Mouse (Mus musculus): Measurements from ENCODE around the gene Myo18b. TPM values are rescaled to one million over a fixed set of nuclear protein-coding genes. Genes with fewer than 3 reads are reported as not detected.

Gene Myo18b
- total and polyA plus RNA-seq, 3 experiments: 0.05 TPM; not detected in 2

DNA sequence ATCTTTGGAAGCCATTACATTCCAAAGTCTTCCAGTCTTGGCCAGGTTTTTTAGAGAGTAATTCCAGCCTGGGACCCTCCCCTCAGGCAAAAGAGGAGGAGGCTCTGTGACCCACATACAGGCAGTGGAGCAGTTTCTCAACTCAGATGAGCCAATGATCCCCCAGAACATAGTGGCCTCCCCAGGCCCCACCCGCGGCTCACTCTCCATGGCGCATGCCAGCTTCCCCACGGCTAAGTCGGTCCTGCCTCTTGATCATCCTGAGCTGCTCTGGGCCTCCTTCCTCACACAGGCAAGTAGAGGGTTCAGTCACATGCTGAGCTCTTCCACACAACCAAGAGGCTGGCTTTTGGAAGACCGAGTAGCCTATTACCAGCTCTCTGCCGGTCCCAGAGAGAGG is 7.5 kb downstream of the Myo18b start:
- H3K36me3 ChIP-seq (replicated peaks): no peaks in the 10 kb centered on the region
- DNase-seq (ENCODE audit: low spot score) (no peak), ATAC-seq (ENCODE audit: extremely low read depth, insufficient number of reproducible peaks, low FRiP score, poor library complexity, severe bottlenecking) (no peak)
- H3K27me3 ChIP-seq (ENCODE audit: insufficient read depth, low read length): no peaks in the 10 kb centered on the region
- H3K4me3 ChIP-seq (ENCODE audit: low read depth, low read length): no peak overlapping the region
- H3K9me3 ChIP-seq (replicated peaks): peaks cover 91% of the 10 kb centered on the region
- TF ChIP-seq GATA2 (IDR thresholded peaks at IDR 0.05; ENCODE audit: borderline replicate concordance, low read depth, low read length) (no peak), POLR2AphosphoS5 (IDR thresholded peaks at IDR 0.05; ENCODE audit: insufficient replicate concordance, low read depth, low read length) (no peak), TAL1 (conservative IDR thresholded peaks at IDR 0.05; ENCODE audit: low read depth, low read length) (no peak), CTCF (IDR thresholded peaks at IDR 0.05; ENCODE audit: low read depth, low read length) (no peak), GATA1 (IDR thresholded peaks at IDR 0.05; ENCODE audit: borderline replicate concordance, low read length) (no peak)
- no peaks in the 10 kb centered on the region for H3K4me1 ChIP-seq (ENCODE audit: insufficient read depth, low read depth, low read length)

DNA sequence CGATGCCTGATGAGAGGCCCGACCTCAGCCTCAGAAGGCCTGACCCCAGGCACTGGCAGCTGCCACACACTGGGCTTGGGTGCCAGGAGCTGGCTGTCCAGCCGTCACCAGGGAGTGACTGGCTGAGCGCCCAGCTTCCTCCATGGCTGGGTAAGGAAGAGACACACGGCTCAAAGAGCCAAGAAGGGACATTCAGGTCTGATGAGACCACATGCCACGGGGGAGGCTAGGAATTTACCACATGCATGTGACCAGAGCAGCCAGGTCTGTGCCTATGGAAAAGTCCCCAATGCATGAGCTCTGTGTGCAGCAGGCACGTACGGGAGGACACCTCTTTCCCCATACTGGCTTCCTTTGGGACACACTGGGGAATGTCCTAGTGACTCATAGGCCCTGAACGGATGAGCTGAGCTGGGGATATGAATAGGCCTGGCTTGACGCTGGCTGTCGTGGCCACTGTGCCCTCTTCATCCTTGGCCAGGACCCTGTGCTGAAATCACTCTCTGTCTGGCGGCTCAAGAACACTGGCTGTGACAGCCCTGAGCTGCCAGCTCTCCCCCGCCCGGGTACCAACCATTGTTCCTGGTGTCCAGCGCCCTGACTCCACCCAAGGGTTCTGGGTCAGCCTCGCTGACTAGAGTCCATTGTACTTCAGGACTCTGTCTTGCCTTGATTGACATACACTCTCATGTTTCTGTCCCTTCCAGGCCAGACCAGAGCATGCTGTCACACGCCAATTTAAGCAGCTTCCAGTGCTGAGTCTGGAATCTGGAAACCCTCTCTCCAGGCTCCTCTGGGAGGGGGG is 9.3 kb downstream of the Myo18b start:
- Histone ChIP-seq H3K27me3 (ENCODE audit: insufficient read depth, low read length) (no peaks in the 10 kb centered on the region), H3K4me1 (ENCODE audit: insufficient read depth, low read depth, low read length) (no peaks in the 10 kb centered on the region), H3K36me3 (replicated peaks) (no peaks in the 10 kb centered on the region), H3K9me3 (replicated peaks) (peaks cover 81% of the 10 kb centered on the region), H3K4me3 (ENCODE audit: low read depth, low read length) (peak overlapping the region; percentile 19; the same call in 1 of the 2 replicates)
- no peak for TF ChIP-seq GATA1 (IDR thresholded peaks at IDR 0.05; ENCODE audit: borderline replicate concordance, low read length)
- no peak for TF ChIP-seq POLR2AphosphoS5 (IDR thresholded peaks at IDR 0.05; ENCODE audit: insufficient replicate concordance, low read depth, low read length)
- TF ChIP-seq GATA2 (IDR thresholded peaks at IDR 0.05; ENCODE audit: borderline replicate concordance, low read depth, low read length): no peak
- no peak for TF ChIP-seq TAL1 (conservative IDR thresholded peaks at IDR 0.05; ENCODE audit: low read depth, low read length)
- no peak for TF ChIP-seq CTCF (IDR thresholded peaks at IDR 0.05; ENCODE audit: low read depth, low read length)
- DNase-seq (ENCODE audit: low spot score) (no peak), ATAC-seq (ENCODE audit: extremely low read depth, insufficient number of reproducible peaks, low FRiP score, poor library complexity, severe bottlenecking) (no peak)

- no peak overlapping the region for H3K4me3 ChIP-seq (ENCODE audit: low read depth, low read length)
- DNase-seq (ENCODE audit: low spot score): no peak
- TF ChIP-seq GATA2 (IDR thresholded peaks at IDR 0.05; ENCODE audit: borderline replicate concordance, low read depth, low read length) (no peak), POLR2AphosphoS5 (IDR thresholded peaks at IDR 0.05; ENCODE audit: insufficient replicate concordance, low read depth, low read length) (no peak), CTCF (IDR thresholded peaks at IDR 0.05; ENCODE audit: low read depth, low read length) (no peak), TAL1 (conservative IDR thresholded peaks at IDR 0.05; ENCODE audit: low read depth, low read length) (no peak), GATA1 (IDR thresholded peaks at IDR 0.05; ENCODE audit: borderline replicate concordance, low read length) (no peak)
- no peak for ATAC-seq (ENCODE audit: extremely low read depth, insufficient number of reproducible peaks, low FRiP score, poor library complexity, severe bottlenecking)
- no peaks in the 10 kb centered on the region for H3K27me3 ChIP-seq (ENCODE audit: insufficient read depth, low read length)
- H3K9me3 ChIP-seq (replicated peaks): peaks cover 94% of the 10 kb centered on the region
- no peaks in the 10 kb centered on the region for H3K4me1 ChIP-seq (ENCODE audit: insufficient read depth, low read depth, low read length)
- no peaks in the 10 kb centered on the region for H3K36me3 ChIP-seq (replicated peaks)
Measured at GRCm38 (mm10) chr5:112877391-112878115, 18.6 kb downstream of the Myo18b start.

DNA sequence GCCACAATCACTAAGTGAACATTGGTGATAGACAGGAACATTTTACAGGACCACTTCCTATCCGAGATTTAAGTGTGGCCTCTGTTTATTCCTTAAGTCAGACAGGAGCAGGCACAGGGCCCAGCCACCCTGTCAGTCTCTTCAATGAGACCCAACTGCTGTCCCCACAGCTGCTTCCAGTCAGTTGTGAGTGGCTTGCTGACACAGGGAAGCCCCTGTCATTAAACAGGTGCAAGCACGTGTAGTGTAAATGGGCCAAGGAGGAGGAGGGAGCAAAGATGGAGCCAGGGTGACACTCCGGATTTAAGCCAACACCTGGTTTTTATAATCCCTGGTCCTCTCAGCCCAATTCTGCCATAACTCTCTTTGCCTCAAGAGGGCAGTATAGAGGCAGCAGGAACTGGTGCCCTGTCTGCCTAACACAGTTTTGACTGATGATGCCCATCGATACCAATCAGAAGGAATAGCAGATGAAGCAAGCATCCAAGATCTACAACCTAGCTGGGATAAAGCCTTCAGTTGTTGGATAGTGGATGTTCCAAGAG is 19.2 kb downstream of the Myo18b start:
- peaks cover 96% of the 10 kb centered on the region for H3K9me3 ChIP-seq (replicated peaks)
- H3K27me3 ChIP-seq (ENCODE audit: insufficient read depth, low read length): no peaks in the 10 kb centered on the region
- DNase-seq (ENCODE audit: low spot score) (no peak), ATAC-seq (ENCODE audit: extremely low read depth, insufficient number of reproducible peaks, low FRiP score, poor library complexity, severe bottlenecking) (no peak)
- TF ChIP-seq GATA1 (IDR thresholded peaks at IDR 0.05; ENCODE audit: borderline replicate concordance, low read length) (no peak), GATA2 (IDR thresholded peaks at IDR 0.05; ENCODE audit: borderline replicate concordance, low read depth, low read length) (no peak), TAL1 (conservative IDR thresholded peaks at IDR 0.05; ENCODE audit: low read depth, low read length) (no peak), CTCF (IDR thresholded peaks at IDR 0.05; ENCODE audit: low read depth, low read length) (no peak), POLR2AphosphoS5 (IDR thresholded peaks at IDR 0.05; ENCODE audit: insufficient replicate concordance, low read depth, low read length) (no peak)
- no peaks in the 10 kb centered on the region for H3K4me1 ChIP-seq (ENCODE audit: insufficient read depth, low read depth, low read length)
- H3K36me3 ChIP-seq (replicated peaks): no peaks in the 10 kb centered on the region
- H3K4me3 ChIP-seq (ENCODE audit: low read depth, low read length): no peak overlapping the region

DNA sequence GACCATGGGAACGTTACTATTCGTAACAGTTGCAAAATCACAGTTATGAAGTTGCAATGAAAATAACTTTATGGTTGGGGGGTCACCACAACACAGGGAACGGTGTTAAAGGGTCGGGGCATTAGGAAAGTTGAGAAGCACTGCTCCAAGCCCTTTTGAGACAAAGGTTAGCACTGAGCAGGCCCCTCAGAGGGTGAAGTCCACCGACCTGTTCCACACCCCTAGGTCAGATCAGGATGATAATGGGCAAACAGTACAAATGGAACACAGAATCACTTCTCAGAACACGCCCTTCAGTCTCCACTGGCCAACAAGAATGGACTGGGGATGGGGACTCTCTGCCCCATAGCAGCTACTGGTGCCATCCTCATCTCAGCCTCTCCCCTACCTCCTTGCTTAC is 23.2 kb downstream of the Myo18b start:
- Histone ChIP-seq H3K27me3 (ENCODE audit: insufficient read depth, low read length) (no peaks in the 10 kb centered on the region; the same call in 1 of the 2 replicates), H3K4me1 (ENCODE audit: insufficient read depth, low read depth, low read length) (no peaks in the 10 kb centered on the region), H3K36me3 (replicated peaks) (no peaks in the 10 kb centered on the region), H3K4me3 (ENCODE audit: low read depth, low read length) (no peak overlapping the region), H3K9me3 (replicated peaks) (peaks cover 98% of the 10 kb centered on the region)
- ATAC-seq (ENCODE audit: extremely low read depth, insufficient number of reproducible peaks, low FRiP score, poor library complexity, severe bottlenecking): no peak
- DNase-seq (ENCODE audit: low spot score): no peak
- TF ChIP-seq CTCF (IDR thresholded peaks at IDR 0.05; ENCODE audit: low read depth, low read length) (no peak), GATA2 (IDR thresholded peaks at IDR 0.05; ENCODE audit: borderline replicate concordance, low read depth, low read length) (no peak), TAL1 (conservative IDR thresholded peaks at IDR 0.05; ENCODE audit: low read depth, low read length) (no peak), POLR2AphosphoS5 (IDR thresholded peaks at IDR 0.05; ENCODE audit: insufficient replicate concordance, low read depth, low read length) (no peak), GATA1 (IDR thresholded peaks at IDR 0.05; ENCODE audit: borderline replicate concordance, low read length) (no peak)

DNA sequence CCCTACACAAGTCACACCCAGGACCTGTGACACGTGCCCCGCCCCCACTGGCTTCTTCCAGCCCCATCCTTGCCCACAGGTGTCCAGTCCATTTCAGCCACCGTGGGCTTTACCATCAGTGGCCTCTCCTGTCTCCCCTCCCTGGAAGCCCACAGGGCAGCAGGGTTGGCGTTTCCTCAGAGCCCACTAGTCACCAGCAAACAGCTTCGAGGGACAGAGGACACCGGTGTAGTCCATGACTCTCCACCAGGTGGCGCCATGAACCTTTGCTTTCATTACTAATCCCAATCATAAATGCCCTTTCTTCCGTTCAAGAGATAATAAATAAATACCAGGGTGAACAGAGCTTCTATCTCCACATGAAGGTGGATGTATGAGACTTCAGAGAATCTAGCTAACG is 25.4 kb downstream of the Myo18b start:
- ATAC-seq (ENCODE audit: extremely low read depth, insufficient number of reproducible peaks, low FRiP score, poor library complexity, severe bottlenecking) (no peak), DNase-seq (ENCODE audit: low spot score) (no peak)
- Histone ChIP-seq H3K4me1 (ENCODE audit: insufficient read depth, low read depth, low read length) (no peaks in the 10 kb centered on the region), H3K27me3 (ENCODE audit: insufficient read depth, low read length) (no peaks in the 10 kb centered on the region; the same call in 1 of the 2 replicates), H3K4me3 (ENCODE audit: low read depth, low read length) (no peak overlapping the region), H3K36me3 (replicated peaks) (no peaks in the 10 kb centered on the region), H3K9me3 (replicated peaks) (peaks cover 98% of the 10 kb centered on the region)
- TF ChIP-seq TAL1 (conservative IDR thresholded peaks at IDR 0.05; ENCODE audit: low read depth, low read length) (no peak), GATA1 (IDR thresholded peaks at IDR 0.05; ENCODE audit: borderline replicate concordance, low read length) (no peak)

Measured in G1E (cell line).